Mouse (Mus musculus): ENCODE measurements around the gene Iqschfp. TPM values are rescaled to one million over a fixed set of nuclear protein-coding genes. Genes with fewer than 3 reads are reported as not detected.
A peak's percentile ranks its signal among the peaks of the same experiment; 100 is the strongest.

Iqschfp gene
- polyA plus RNA-seq, 1 experiment from 2014 or later, result not detected

DNA sequence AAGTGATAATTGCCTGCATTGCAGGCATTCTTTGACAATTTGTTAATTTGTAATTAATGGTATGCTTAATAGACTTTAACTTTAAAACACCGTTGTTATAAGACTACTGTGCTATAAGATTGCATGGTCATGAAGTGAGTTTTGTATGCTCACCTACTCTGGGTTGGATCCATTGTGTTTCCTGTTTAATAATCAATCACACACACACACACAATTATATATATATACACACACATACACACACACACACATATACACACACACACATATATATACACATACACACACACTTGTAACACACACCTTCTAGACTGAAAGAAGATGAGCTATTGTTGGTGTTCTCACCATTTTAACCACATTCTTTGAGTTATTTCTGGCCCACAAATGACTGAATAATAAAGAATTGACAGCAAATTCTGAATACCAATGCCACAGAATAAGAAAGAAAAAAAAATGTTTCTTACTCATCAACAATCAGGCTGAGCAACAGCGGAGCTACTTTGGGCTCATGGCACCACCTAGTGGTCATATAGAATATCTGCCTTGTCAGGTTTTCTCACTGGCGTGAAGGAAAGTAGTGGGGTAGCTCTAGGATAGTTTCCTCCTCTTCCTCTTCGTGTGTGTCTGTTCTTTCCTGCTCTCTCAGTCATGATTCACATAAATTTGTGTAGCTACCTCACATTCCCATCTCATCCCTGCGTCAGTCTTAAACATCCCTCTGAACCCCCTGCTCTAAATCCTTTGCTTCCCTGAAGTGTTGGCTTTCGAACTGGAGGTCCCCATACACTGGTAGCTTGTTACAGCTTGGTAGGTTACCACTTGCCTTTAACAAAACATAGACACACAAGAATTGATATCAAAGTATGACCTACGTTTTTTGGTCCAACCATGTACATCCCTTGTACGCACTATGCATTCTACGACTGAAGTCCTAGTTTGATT lies 153.7 kb downstream of the Iqschfp start:
- WGBS, result 48% methylated on average over 9 of the region's 9 CpGs
- no peaks in the 10 kb centered on the region for H3K36me3 ChIP-seq (ENCODE audit: control insufficient read depth, insufficient read depth, low read length)

DNA sequence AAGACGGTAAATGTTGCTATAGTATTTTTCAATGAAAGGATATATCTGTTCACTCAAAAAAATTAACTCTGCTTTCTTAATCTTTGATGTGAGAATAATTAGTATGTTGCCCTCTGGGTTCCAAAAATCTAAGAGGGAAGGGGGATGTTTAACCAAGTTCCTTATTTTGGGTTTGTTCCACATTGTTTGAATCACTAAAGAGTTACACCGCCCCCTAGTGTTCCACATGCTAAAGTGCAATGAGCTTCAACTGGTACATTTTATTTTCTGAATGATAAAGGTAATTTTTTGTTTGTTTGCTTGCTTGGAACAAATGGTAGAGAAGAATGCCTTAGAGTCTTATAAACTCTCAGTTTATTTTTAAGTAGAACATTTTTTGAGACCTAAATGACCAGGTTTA lies 161.5 kb downstream of the Iqschfp start:
- no peaks in the 10 kb centered on the region for H3K4me1 ChIP-seq (ENCODE audit: control insufficient read depth, insufficient read depth, low read length)
- no peak overlapping the region for H3K9ac ChIP-seq (ENCODE audit: low read depth, low read length)
- no peaks in the 10 kb centered on the region for H3K9me3 ChIP-seq (ENCODE audit: control insufficient read depth, low read length)
- 48% methylated on average over 2 of the region's 2 CpGs for WGBS
- no peak overlapping the region for H3K4me2 ChIP-seq (ENCODE audit: low read depth, low read length)
- no peaks in the 10 kb centered on the region for H3K36me3 ChIP-seq (ENCODE audit: control insufficient read depth, insufficient read depth, low read length)
- H3K4me3 ChIP-seq (ENCODE audit: low read length), result no peak overlapping the region
- H3K27me3 ChIP-seq (replicated peaks; ENCODE audit: control insufficient read depth, insufficient read depth, low read length), result no peaks in the 10 kb centered on the region
- ATAC-seq, result no peak
- no peak overlapping the region for H3K27ac ChIP-seq (ENCODE audit: low read length)

More for the DNA sequence above, 153.7 kb downstream of the Iqschfp start:
- Histone ChIP-seq H3K4me3 (ENCODE audit: low read length) (no peak overlapping the region), H3K9ac (ENCODE audit: low read depth, low read length) (no peak overlapping the region), H3K4me1 (ENCODE audit: control insufficient read depth, insufficient read depth, low read length) (no peaks in the 10 kb centered on the region), H3K27ac (ENCODE audit: low read length) (no peak overlapping the region), H3K27me3 (replicated peaks; ENCODE audit: control insufficient read depth, insufficient read depth, low read length) (no peaks in the 10 kb centered on the region), H3K4me2 (ENCODE audit: low read depth, low read length) (no peak overlapping the region), H3K9me3 (ENCODE audit: control insufficient read depth, low read length) (no peaks in the 10 kb centered on the region)
- no peak for ATAC-seq

DNA sequence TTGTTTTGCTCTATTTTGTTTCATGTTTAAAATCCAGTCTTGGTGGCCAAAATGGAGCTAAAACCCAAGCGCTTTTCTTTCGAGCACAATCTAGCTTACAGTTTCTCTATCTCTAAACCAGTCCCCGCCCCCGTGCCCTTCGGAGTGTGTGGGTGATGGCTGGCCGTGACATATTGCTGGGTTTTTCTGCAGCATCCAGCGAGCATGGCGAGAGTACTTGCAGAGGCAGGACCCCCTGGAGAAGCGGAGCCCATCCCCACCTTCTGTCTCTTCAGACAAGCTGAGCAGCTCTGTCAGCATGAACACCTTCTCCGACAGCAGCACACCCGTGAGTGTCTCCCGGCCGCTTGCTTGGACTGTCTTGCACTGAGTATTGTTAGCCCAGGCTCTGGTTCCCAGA lies 163.0 kb downstream of the Iqschfp start:
- no peak overlapping the region for H3K4me2 ChIP-seq (ENCODE audit: low read depth, low read length)
- no peaks in the 10 kb centered on the region for H3K36me3 ChIP-seq (ENCODE audit: control insufficient read depth, insufficient read depth, low read length)
- no peak for ATAC-seq
- no peaks in the 10 kb centered on the region for H3K9me3 ChIP-seq (ENCODE audit: control insufficient read depth, low read length)
- H3K9ac ChIP-seq (ENCODE audit: low read depth, low read length), result no peak overlapping the region
- no peaks in the 10 kb centered on the region for H3K4me1 ChIP-seq (ENCODE audit: control insufficient read depth, insufficient read depth, low read length)
- H3K27me3 ChIP-seq (replicated peaks; ENCODE audit: control insufficient read depth, insufficient read depth, low read length), result no peaks in the 10 kb centered on the region
- no peak overlapping the region for H3K27ac ChIP-seq (ENCODE audit: low read length)
- no peak overlapping the region for H3K4me3 ChIP-seq (ENCODE audit: low read length)
- 55% methylated on average over 13 of the region's 13 CpGs for whole genome bisulfite sequencing

DNA sequence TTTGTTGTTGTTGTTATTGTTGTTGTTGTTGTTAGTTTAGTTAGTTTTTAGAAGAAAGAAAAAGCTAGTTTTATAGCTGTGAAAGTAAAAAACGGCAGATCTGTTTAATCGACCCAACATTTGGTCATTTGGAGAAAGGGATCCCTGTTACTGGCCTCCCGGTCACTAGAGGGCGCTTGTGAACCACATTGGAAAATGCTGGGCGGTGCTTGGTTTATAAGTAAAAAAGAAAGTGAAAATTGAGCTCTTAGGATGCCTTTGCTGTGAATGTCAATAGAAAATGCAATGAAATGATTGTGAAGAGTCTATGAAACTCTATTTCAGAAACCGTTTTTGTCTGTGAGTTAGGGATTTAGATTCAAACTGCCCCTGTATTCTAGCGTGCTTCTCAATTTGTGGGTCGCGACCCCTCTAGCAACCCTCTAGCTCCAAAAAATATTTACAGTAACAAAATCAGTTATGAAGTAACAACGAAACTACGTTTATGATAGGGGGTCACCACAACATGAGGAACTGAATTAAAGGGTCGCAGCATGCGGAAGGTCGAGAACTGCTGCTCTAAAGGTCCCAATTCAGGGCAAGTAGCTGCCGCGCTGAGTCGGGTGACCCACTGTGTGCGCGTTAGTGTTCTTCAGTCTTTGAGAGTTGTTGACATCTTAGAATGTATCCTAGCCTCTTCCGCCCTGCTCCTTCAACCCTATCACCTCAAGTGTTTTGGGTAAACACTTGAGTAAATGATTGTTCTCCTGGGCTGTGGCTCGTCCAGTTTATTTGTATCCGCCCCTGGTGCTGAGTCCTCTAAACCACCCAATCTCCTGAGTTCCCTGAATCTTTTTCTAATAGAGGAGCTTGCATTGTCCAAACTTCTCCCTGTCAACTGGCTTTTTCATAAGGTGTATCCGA lies 164.6 kb downstream of the Iqschfp start:
- H3K36me3 ChIP-seq (ENCODE audit: control insufficient read depth, insufficient read depth, low read length), result no peaks in the 10 kb centered on the region
- 49% methylated on average over 23 of the region's 23 CpGs for WGBS
- 0 out of 2 replicates have a peak overlapping the region, but pooled peaks have one; percentile 37 for H3K9ac ChIP-seq (ENCODE audit: low read depth, low read length)
- no peaks in the 10 kb centered on the region for H3K4me1 ChIP-seq (ENCODE audit: control insufficient read depth, insufficient read depth, low read length)
- no peak overlapping the region for H3K27ac ChIP-seq (ENCODE audit: low read length)
- no peaks in the 10 kb centered on the region for H3K27me3 ChIP-seq (replicated peaks; ENCODE audit: control insufficient read depth, insufficient read depth, low read length)
- peak overlapping the region; percentile 42 for H3K4me3 ChIP-seq (ENCODE audit: low read length)
- H3K9me3 ChIP-seq (ENCODE audit: control insufficient read depth, low read length), result no peaks in the 10 kb centered on the region
- peak overlapping the region; percentile 37 for H3K4me2 ChIP-seq (ENCODE audit: low read depth, low read length)
- 0 out of 2 replicates have a peak, but pooled peaks have one; percentile 42 for ATAC-seq

DNA sequence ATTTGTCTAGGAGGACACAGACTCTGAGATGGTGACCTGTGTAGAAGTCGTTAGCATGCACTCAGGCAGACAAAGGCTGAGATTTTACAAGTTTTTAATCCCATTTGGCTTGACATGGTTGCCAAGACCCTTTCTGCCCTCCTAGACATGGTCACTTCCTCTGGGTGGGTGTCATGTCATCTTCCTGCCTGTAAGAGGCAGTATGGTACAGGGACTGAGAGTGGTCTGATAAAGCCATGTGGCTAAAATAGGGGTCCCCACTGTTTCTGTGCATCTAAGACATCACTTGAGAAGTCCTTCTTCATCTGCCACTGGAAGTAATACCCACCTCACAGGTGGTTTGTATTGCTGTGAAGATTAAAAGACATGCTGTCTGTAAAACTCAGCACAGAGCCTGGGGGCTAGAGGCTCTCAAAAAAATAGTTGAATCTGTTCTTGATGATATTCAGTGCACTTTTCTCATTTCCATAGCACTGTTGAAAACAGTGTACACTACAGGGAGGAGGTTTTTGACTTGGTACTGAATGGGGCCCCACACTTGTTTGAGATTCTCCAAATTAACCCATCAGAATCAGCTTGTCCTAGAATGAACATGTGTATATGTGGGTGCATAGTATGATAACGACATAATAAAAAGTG lies 167.2 kb downstream of the Iqschfp start:
- Histone ChIP-seq H3K9me3 (ENCODE audit: control insufficient read depth, low read length) (no peaks in the 10 kb centered on the region), H3K4me1 (ENCODE audit: control insufficient read depth, insufficient read depth, low read length) (no peaks in the 10 kb centered on the region), H3K9ac (ENCODE audit: low read depth, low read length) (no peak overlapping the region), H3K36me3 (ENCODE audit: control insufficient read depth, insufficient read depth, low read length) (no peaks in the 10 kb centered on the region), H3K4me3 (ENCODE audit: low read length) (no peak overlapping the region), H3K27ac (ENCODE audit: low read length) (no peak overlapping the region), H3K4me2 (ENCODE audit: low read depth, low read length) (no peak overlapping the region), H3K27me3 (replicated peaks; ENCODE audit: control insufficient read depth, insufficient read depth, low read length) (no peaks in the 10 kb centered on the region)
- no peak for ATAC-seq
- WGBS, result 50% methylated on average over 2 of the region's 2 CpGs

DNA sequence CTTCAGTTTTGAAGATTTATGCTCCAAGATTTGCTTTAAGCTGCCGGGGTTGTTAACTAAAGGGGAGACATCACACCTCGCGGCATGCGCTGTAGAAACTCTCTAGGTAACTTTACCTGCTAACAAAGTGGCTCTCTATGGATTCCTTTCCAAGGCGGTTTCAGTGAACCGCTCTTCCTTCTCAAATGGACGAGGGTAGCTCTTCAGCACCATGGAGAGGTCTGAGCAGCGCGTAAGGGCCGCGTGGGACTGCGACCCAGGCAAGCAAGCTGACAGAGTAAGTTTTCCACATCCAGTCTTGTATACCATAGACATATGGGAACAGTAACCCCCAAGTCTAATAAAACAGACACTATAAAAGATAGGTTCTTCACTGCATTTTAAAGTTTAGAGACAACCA lies 172.7 kb downstream of the Iqschfp start, which contains the start of gene Schip1:
Gene Schip1 (plus strand): TSS at position 72 of the 400 bp plus-strand sequence.
- H3K4me3 ChIP-seq (ENCODE audit: low read length), result no peak within 1 kb of the TSS
- WGBS, result 26% methylated on average over 12 of the region's 12 CpGs
- ATAC-seq, result no peak
- H3K9me3 ChIP-seq (ENCODE audit: control insufficient read depth, low read length), result no peaks in the 10 kb centered on the region
- H3K27ac ChIP-seq (ENCODE audit: low read length), result no peak within 1 kb of the TSS
- H3K9ac ChIP-seq (ENCODE audit: low read depth, low read length), result no peak within 1 kb of the TSS
- no peaks in the 10 kb centered on the region for H3K4me1 ChIP-seq (ENCODE audit: control insufficient read depth, insufficient read depth, low read length)
- no peaks in the 10 kb centered on the region for H3K27me3 ChIP-seq (replicated peaks; ENCODE audit: control insufficient read depth, insufficient read depth, low read length)
- no peak within 1 kb of the TSS for H3K4me2 ChIP-seq (ENCODE audit: low read depth, low read length)
- no peaks in the 10 kb centered on the region for H3K36me3 ChIP-seq (ENCODE audit: control insufficient read depth, insufficient read depth, low read length)

DNA sequence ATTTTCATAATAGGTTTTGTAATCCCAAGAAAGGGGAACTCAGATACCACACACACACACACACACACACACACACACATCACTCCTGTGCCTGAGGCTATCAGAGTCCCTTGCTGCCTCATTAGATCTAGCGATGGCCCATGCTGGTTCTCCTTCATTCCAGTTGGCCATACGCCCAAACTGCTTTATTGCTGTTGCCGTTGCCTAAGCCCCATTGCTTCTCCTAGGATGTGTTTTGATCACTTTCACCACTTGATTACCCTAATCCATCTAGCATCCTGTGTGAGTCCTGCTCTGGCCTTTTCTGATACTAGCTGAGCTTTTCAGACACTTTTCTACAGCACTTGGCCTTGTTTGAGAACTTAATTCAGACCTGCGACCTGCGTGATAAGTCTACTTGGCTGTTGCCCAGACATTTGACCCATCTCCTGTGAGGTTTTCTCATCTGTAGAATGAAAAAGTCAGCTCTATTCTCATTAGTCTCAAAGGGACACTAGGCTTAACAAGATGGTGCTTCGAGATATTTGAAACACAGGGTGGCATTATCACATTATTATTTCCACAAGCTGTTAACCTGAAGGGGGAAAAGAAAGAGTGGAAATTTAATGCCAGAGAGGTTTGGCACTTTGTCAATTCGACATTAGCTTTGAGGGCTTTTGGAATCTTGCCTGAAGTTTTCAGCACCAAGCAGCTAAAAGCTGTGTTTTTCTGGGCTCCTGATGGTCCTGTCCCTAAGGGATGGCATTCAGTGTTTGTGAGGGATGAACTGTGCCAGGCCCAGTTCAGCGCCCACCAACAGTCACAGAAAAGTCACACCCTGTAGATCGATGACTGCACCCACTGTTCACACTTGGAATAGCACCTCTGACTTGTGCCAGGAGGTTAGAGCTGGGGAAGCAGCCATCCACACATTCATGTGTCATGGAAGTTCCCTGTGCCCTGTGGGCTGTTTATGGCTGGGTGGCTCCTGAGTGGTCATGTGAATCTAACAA lies 179.7 kb downstream of the Iqschfp start:
- WGBS, result 75% methylated on average over 9 of the region's 9 CpGs
- Histone ChIP-seq H3K27ac (ENCODE audit: low read length) (no peak overlapping the region), H3K4me1 (ENCODE audit: control insufficient read depth, insufficient read depth, low read length) (no peaks in the 10 kb centered on the region), H3K9ac (ENCODE audit: low read depth, low read length) (no peak overlapping the region), H3K4me3 (ENCODE audit: low read length) (no peak overlapping the region), H3K9me3 (ENCODE audit: control insufficient read depth, low read length) (no peaks in the 10 kb centered on the region), H3K4me2 (ENCODE audit: low read depth, low read length) (no peak overlapping the region), H3K36me3 (ENCODE audit: control insufficient read depth, insufficient read depth, low read length) (no peaks in the 10 kb centered on the region), H3K27me3 (replicated peaks; ENCODE audit: control insufficient read depth, insufficient read depth, low read length) (no peaks in the 10 kb centered on the region)
- ATAC-seq, result no peak

DNA sequence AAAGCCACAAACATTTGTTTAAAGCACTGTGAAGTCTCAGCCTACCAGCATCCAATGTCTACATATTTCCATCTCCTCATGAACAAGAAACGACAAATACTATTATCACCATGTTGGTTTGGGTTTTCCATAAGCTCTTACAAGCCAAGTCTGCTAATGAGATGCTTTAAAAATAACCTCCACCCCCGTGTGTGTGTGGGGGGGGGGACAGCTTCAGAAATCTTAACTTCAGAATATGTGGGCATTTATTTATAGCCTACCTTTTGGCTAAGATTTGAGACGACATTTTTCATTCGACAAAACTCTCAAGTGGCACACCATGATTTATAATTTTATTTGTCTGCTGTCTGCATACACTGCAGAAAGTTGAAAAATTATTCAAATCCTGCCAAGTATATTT lies 185.4 kb downstream of the Iqschfp start:
- ATAC-seq, result no peak
- H3K4me2 ChIP-seq (ENCODE audit: low read depth, low read length), result no peak overlapping the region
- H3K4me1 ChIP-seq (ENCODE audit: control insufficient read depth, insufficient read depth, low read length), result no peaks in the 10 kb centered on the region
- H3K36me3 ChIP-seq (ENCODE audit: control insufficient read depth, insufficient read depth, low read length), result no peaks in the 10 kb centered on the region
- no peak overlapping the region for H3K27ac ChIP-seq (ENCODE audit: low read length)
- H3K4me3 ChIP-seq (ENCODE audit: low read length), result no peak overlapping the region
- H3K27me3 ChIP-seq (replicated peaks; ENCODE audit: control insufficient read depth, insufficient read depth, low read length), result no peaks in the 10 kb centered on the region
- no peaks in the 10 kb centered on the region for H3K9me3 ChIP-seq (ENCODE audit: control insufficient read depth, low read length)
- H3K9ac ChIP-seq (ENCODE audit: low read depth, low read length), result no peak overlapping the region
- 70% methylated on average over 4 of the region's 4 CpGs for WGBS

All from intestine, embryonic 16.5 days (tissue).